Mouse (Mus musculus) lung, embryonic 14.5 days (tissue): ENCODE data around the gene Kcnh1. TPM values are rescaled to one million over a fixed set of nuclear protein-coding genes. Genes with fewer than 3 reads are reported as not detected.

Experiments used
- ATAC-seq: fragments of 200-750 bp; cut with Nextera tagmentation; 2 replicates; pipeline ENCODE4 v1.8.0; 2017; ENCODE audit warnings: mild to moderate bottlenecking, moderate TSS enrichment, moderate library complexity; ENCODE audit not compliant: insufficient read depth
- DNase-seq: peaks from one replicate; pipeline ENCODE4 v3.0.0-alpha.2; 2015
- H3K27ac ChIP-seq: fragments of 300-500 bp; sonication (generic); 2 replicates; pipeline ENCODE4 v1.5.1; 2014; ENCODE audit warnings: low read depth, mild to moderate bottlenecking, moderate library complexity
- H3K27me3 ChIP-seq: fragments of 300-500 bp; sonication (generic); 2 replicates; pipeline ENCODE4 v1.6.1; 2014; ENCODE audit warnings: low read length, control low read depth; ENCODE audit not compliant: insufficient read depth
- H3K36me3 ChIP-seq: fragments of 300-500 bp; sonication (generic); 2 replicates; pipeline ENCODE4 v1.6.1; 2014; ENCODE audit warnings: control low read depth; ENCODE audit not compliant: insufficient read depth
- H3K4me1 ChIP-seq: fragments of 300-500 bp; sonication (generic); 2 replicates; pipeline ENCODE4 v1.6.1; 2014; ENCODE audit warnings: antibody characterized with exemption, control low read depth; ENCODE audit not compliant: insufficient read depth
- H3K4me2 ChIP-seq: fragments of 300-500 bp; sonication (generic); 2 replicates; pipeline ENCODE4 v1.6.1; 2014; ENCODE audit warnings: mild to moderate bottlenecking
- H3K4me3 ChIP-seq: fragments of 300-500 bp; sonication (generic); 2 replicates; pipeline ENCODE4 v1.5.1; 2014; ENCODE audit warnings: low read depth, low read length
- H3K9ac ChIP-seq: fragments of 300-500 bp; sonication (generic); 2 replicates; pipeline ENCODE4 v1.6.1; 2014
- H3K9me3 ChIP-seq: fragments of 300-500 bp; sonication (generic); 2 replicates; pipeline ENCODE4 v1.6.1; 2016; ENCODE audit warnings: low read depth, low read length, control low read depth
- CTCF ChIP-seq: IDR thresholded peaks from 2 replicates; pipeline ENCODE4 v1.5.1; 2016; ENCODE audit warnings: antibody characterized with exemption, low read depth
- WGBS: fragments of 180-500 bp; shearing (Covaris S2); extraction: QIAGEN DNeasy Blood & Tissue Kit; methylation state at CpG from one replicate; pipeline ENCODE4 v1.1.7; 2014; 5-methylcytosine and 5-hydroxymethylcytosine counted together
- polyA plus RNA-seq: library from polyadenylated mRNA; unstranded; fragments of >200 nt; fragmentation: Nextera tagmentation; extraction: Ambion mirVana; gene quantifications from 2 replicates; pipeline ENCODE4 v1.2.1, GENCODE M21; 2014

Gene Kcnh1
- polyA plus RNA-seq, 1 experiment from 2014 or later: 2.0 TPM

DNA sequence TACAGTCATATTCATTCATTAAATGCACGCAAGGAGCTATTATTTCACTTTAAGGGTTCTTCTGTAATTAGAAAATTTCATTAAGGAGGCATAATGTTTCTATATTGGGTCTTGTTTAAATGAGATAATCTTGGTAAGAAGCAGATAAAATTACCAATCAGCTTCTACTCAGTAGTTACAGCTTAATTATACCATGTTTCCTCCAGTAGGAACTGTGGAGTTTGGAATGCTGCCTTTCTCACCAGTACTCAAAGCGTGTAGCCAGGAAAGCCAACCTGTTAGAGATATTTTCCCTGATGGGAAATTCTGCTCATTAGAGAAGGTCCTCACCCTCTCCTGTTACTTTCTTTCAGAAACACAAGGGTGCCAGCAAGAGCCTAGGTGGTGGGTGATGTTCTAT, 240.8 kb downstream of the Kcnh1 start:
- H3K27me3 ChIP-seq: no peaks in the 10 kb centered on the region
- no peak for TF ChIP-seq CTCF
- no peaks in the 10 kb centered on the region for H3K9me3 ChIP-seq
- no peak overlapping the region for H3K27ac ChIP-seq
- no peaks in the 10 kb centered on the region for H3K4me1 ChIP-seq
- H3K4me3 ChIP-seq: no peak overlapping the region
- no peak overlapping the region for H3K9ac ChIP-seq
- 94% methylated on average over 2 of the region's 2 CpGs for WGBS
- H3K36me3 ChIP-seq: no peaks in the 10 kb centered on the region
- ATAC-seq (no peak), DNase-seq (no peak)
- H3K4me2 ChIP-seq: no peak overlapping the region

DNA sequence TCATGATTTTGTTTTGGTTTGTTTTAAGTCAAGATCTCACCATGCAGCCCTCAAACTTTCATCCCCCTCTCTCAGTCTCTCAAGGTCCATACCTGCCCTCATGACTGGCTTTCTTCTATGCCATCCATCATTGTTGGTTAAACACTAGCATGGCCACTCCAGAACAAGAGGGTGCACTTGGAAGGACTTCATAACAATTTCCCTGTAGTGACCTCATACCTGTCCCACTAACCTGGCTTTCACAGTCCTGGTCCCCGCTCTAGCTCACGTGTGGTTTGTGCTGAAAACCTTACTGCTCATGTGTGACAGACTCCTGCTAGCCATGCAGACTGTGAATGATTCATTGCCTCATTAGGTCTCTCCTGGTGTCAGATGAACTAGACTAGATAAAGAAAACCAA, 244.9 kb downstream of the Kcnh1 start:
- ATAC-seq (peak; percentile 54; the same call in 1 of the 2 replicates), DNase-seq (no peak)
- no peak overlapping the region for H3K27ac ChIP-seq
- H3K36me3 ChIP-seq: no peaks in the 10 kb centered on the region
- no peaks in the 10 kb centered on the region for H3K9me3 ChIP-seq
- 65% methylated on average over 2 of the region's 2 CpGs for WGBS
- H3K4me2 ChIP-seq: no peak overlapping the region
- no peaks in the 10 kb centered on the region for H3K4me1 ChIP-seq
- H3K9ac ChIP-seq: no peak overlapping the region
- H3K27me3 ChIP-seq: no peaks in the 10 kb centered on the region
- H3K4me3 ChIP-seq: no peak overlapping the region
- TF ChIP-seq CTCF: no peak

DNA sequence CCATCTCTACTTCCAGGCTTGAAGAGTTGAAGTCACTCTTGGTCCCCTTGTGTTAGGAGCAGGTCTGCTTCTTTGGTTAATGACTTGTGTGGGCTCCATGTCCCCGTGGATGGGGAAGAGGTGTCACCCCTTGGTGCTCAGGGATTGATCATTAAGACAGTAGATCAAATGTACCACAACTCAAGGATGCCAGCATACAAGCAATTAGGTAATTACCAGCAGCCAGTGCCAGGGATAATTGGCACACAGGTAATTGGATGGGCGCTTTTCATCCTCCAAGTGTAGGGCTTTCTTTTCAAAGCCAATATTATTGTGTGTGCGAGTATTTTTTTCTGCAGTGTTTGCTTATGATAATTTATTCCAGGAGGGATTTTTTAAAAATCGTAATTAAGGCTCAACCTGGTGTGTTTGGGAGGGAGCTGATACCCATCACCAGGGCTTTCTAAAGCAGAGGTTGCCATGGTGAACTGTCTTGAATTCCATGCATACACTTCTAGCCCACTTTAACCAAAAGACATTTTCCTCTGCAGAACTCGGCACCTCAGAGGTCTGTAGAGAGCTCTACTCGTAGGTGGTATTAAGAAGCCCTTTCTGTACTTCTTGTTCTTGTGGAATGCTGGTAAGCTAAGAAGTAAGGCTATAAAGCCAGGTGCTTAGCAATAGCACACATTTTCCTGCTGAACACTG, 248.7 kb downstream of the Kcnh1 start:
- H3K4me1 ChIP-seq: no peaks in the 10 kb centered on the region

DNA sequence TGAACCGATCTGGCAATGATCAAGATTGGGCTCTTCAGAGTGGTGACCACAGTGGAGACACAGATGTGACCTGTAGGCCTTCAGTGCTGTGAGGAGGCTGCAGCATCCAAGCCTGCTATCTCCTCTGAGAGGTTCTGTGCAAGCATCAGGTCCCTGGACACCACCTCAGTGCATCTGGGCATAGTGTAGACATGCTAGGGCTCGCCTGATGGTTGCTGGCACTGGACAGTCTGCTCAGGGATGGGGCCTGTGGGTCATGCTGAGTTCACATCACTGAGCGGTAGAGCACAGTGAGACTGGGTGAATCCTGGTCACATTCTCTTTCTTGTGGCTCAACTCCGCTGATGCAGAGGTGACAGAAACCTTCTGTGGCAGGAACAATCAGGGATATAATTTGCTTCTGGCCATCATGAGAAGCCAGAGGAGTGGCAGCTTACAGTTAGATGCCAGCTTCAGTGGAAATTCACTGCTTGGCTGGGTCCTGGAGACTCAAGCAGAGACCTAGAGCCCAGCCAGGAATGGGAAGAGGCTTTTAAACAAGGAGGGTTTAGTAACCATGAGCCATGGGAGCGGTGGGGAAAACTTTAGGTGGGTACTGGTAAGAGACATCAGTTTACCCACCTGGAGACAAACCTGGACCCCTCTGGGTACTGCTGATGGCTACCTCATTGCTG, 252.3 kb downstream of the Kcnh1 start:
- Histone ChIP-seq H3K4me3 (no peak overlapping the region), H3K4me1 (no peaks in the 10 kb centered on the region), H3K27me3 (no peaks in the 10 kb centered on the region), H3K9ac (no peak overlapping the region), H3K27ac (no peak overlapping the region), H3K9me3 (no peaks in the 10 kb centered on the region), H3K4me2 (no peak overlapping the region), H3K36me3 (no peaks in the 10 kb centered on the region)
- WGBS: 79% methylated on average over 5 of the region's 5 CpGs
- ATAC-seq: no peak
- TF ChIP-seq CTCF: no peak
- no peak for DNase-seq

More for the DNA sequence above, 248.7 kb downstream of the Kcnh1 start:
- Histone ChIP-seq H3K4me3 (no peak overlapping the region), H3K9ac (no peak overlapping the region), H3K27ac (no peak overlapping the region), H3K27me3 (no peaks in the 10 kb centered on the region), H3K9me3 (no peaks in the 10 kb centered on the region), H3K36me3 (no peaks in the 10 kb centered on the region), H3K4me2 (no peak overlapping the region)
- no peak for DNase-seq
- WGBS: 66% methylated on average over 6 of the region's 6 CpGs
- no peak for ATAC-seq
- no peak for TF ChIP-seq CTCF

DNA sequence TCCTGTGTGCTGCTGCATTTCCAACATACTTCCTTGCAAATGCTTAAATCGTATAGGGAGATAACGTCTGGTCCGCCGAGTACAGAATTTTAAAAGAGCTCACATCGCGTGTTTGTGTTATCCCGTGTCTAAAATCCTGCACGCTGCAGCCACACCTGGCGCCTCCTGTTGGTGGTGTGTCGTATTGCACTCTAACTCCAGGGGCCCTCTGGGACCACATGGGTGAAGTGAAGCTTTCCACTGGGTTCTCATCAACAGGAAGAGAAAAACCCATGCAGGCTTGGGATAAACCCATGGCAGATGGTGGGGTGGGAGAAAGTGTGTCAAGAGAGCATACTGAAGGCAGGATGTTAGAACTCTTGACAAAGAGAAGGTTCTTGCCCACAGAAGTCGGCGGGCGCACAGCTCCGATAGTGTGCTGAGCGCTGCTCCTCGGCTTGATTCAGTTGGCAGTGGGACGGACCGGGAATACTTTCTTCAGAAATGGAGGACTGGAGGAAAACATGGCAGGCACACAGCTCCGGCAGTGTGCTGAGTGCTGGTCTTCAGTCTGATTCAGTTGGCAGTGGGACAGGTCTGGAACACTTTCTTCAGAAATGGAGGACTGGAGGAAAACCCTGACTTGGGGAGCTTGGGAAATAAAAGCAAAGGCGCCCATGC, 253.6 kb downstream of the Kcnh1 start:
- no peaks in the 10 kb centered on the region for H3K9me3 ChIP-seq
- H3K4me1 ChIP-seq: no peaks in the 10 kb centered on the region
- H3K27me3 ChIP-seq: no peaks in the 10 kb centered on the region
- peak; percentile 59 for TF ChIP-seq CTCF
- no peak overlapping the region for H3K4me3 ChIP-seq
- DNase-seq: peak; percentile 22
- no peak for ATAC-seq
- WGBS: 69% methylated on average over 20 of the region's 20 CpGs
- no peak overlapping the region for H3K9ac ChIP-seq
- no peak overlapping the region for H3K4me2 ChIP-seq
- H3K27ac ChIP-seq: no peak overlapping the region
- H3K36me3 ChIP-seq: no peaks in the 10 kb centered on the region

DNA sequence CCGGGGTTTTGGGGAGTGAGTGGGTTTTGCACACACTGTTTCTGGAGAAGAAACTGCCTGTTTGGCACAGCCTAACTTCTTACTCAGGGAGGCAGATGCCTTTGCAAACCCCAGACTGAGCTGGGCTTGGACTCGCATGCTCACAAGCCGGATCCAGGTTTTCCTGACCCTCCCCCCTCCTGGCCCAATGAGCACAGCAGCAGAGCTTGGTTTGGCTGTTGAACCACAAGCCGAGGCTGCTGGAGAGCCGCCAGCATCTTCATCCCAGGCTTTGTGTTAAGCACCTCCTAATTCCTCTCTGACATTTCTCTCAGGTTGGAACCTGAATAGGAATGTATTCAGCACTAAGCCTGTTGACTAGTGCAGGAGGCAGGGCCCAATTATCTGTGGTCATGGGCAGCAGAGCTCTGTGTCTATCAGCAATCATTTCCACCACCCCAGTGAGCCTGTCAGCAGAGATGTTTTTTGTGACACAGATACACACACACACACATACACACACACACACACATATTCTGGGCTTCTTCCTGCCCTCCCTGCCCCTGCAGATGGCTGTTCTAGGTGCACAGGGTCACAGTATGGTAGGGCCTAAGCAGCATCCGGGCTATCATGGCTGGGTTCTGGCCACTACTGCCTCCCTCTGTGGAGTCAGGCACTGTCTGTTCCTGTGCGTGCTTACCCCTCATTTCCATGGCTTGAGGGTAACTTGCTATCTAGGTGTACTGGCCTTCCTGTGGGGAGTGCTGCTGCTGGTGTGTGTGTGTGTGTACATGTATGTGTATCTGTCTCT, 254.3 kb downstream of the Kcnh1 start:
- DNase-seq: peak; percentile 76
- no peaks in the 10 kb centered on the region for H3K4me1 ChIP-seq
- WGBS: 49% methylated on average over 7 of the region's 7 CpGs
- no peak for TF ChIP-seq CTCF
- H3K4me3 ChIP-seq: no peak overlapping the region
- ATAC-seq: peak; percentile 75
- H3K9me3 ChIP-seq: no peaks in the 10 kb centered on the region
- H3K27me3 ChIP-seq: no peaks in the 10 kb centered on the region
- H3K36me3 ChIP-seq: no peaks in the 10 kb centered on the region
- H3K27ac ChIP-seq: peak overlapping the region; percentile 18; the same call in 1 of the 2 replicates
- no peak overlapping the region for H3K9ac ChIP-seq
- H3K4me2 ChIP-seq: no peak overlapping the region
